Mouse (Mus musculus): ENCODE results near the gene Fads2. TPM values are rescaled to one million over a fixed set of nuclear protein-coding genes. Genes with fewer than 3 reads are reported as not detected.

Fads2 gene
- polyA plus RNA-seq, 1 experiment from 2014 or later: 171 TPM

DNA sequence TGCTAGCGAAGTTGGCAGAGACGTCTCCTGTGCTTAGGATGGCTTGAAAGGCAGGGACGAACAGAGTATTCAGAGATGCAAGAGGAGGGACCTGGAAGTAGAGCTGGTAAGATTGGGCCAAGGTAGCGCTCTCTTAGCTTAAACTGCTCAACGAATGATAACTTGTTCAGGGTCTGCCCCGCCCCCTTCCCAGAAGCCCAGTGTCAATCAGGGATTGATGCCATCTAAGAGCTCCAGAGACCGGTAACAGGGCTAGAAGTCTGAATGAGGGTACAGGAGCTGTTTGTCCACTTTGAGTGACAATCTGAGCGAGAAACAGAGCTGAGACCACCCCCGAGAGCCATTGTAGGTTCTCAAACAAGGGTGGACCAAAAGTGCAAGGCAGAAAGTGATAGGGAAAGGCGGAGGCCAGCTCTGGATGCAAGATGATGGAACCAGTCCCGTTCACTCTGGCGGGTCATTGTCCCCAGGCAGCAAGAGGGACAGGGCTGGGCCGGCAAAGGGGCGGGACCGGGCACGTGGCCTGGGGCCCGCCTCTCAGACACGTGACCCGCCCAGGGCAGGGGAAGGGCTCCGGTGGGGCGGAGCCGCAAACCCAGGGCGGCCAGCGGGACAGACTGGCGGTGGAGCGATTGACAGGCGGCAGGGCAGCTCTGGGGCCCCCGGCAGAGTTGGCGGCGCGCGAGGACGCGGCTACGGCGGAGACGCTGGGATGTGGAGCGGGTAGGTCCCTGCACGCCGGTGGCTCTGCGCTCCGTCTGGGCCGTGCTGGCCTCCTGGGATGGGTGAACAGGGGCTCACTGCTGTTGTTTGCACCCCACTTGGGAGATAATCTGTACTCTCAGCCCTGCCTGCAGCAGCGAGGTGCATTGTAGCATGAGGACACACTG is 83.7 kb downstream of the Fads2 start:
- 0 out of 2 replicates have a peak overlapping the region, but pooled peaks have one; percentile 16 for H3K27ac ChIP-seq (ENCODE audit: low read length)
- H3K36me3 ChIP-seq (ENCODE audit: control insufficient read depth, insufficient read depth): no peaks in the 10 kb centered on the region
- H3K4me3 ChIP-seq (replicated peaks; ENCODE audit: low read length): peak overlapping the region; percentile 62
- H3K4me1 ChIP-seq (replicated peaks; ENCODE audit: control insufficient read depth, insufficient read depth, low read length): peaks cover 14% of the 10 kb centered on the region
- H3K9ac ChIP-seq (replicated peaks; ENCODE audit: low read depth, low read length): peak overlapping the region; percentile 75
- no peaks in the 10 kb centered on the region for H3K9me3 ChIP-seq (ENCODE audit: control insufficient read depth, low read length)
- H3K4me2 ChIP-seq (ENCODE audit: low read length): peak overlapping the region; percentile 93
- peak; percentile 95 for ATAC-seq
- WGBS: 4% methylated on average over 43 of the region's 44 CpGs
- H3K27me3 ChIP-seq (replicated peaks; ENCODE audit: control insufficient read depth, insufficient read depth, low read length): no peaks in the 10 kb centered on the region

DNA sequence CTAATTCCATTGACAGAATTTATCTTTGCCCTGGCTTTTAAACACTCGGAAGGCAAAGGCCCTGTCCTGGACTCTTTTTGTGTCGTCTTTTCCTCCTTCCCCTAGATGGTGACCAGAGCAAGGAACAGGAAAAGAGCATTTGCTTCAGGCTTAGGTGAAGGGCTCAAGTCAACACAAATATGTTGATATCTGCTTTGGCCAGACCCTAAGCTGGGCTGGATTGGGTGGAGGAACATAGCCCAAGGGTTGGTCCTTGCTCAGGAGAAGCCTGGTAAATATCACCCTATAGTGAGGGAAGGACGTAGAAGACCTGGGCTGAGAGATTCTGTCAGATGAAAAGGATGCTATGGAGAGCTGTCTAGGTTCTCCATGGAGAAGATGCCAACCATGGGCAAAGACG is 85.4 kb downstream of the Fads2 start:
- Histone ChIP-seq H3K36me3 (ENCODE audit: control insufficient read depth, insufficient read depth) (no peaks in the 10 kb centered on the region), H3K27ac (ENCODE audit: low read length) (no peak overlapping the region), H3K4me1 (replicated peaks; ENCODE audit: control insufficient read depth, insufficient read depth, low read length) (peaks cover 14% of the 10 kb centered on the region), H3K9me3 (ENCODE audit: control insufficient read depth, low read length) (no peaks in the 10 kb centered on the region), H3K9ac (replicated peaks; ENCODE audit: low read depth, low read length) (no peak overlapping the region), H3K27me3 (replicated peaks; ENCODE audit: control insufficient read depth, insufficient read depth, low read length) (no peaks in the 10 kb centered on the region), H3K4me3 (replicated peaks; ENCODE audit: low read length) (no peak overlapping the region), H3K4me2 (ENCODE audit: low read length) (no peak overlapping the region)
- ATAC-seq: no peak
- 89% methylated on average over 4 of the region's 4 CpGs for WGBS

DNA sequence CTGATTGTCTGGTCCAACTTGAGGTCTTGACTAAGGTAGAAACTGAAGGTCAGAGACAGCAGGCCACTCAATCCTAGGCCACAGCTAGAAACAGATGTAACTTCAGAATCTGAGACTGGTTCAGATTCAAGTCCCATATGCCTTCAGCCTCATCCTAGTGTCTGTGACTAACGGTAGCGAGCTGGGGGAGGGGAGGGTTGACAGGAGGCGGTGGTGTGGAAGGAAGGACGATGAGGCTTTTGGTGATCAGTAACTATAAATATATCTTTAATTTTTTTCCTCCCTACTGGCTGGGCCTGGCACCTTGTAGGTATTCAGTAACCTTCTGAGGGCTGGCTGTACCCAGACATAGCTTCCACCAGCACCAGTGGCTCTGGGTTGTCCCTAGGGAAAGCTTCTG is 86.1 kb downstream of the Fads2 start:
- Histone ChIP-seq H3K9me3 (ENCODE audit: control insufficient read depth, low read length) (no peaks in the 10 kb centered on the region), H3K36me3 (ENCODE audit: control insufficient read depth, insufficient read depth) (no peaks in the 10 kb centered on the region), H3K4me2 (ENCODE audit: low read length) (no peak overlapping the region), H3K9ac (replicated peaks; ENCODE audit: low read depth, low read length) (no peak overlapping the region), H3K4me1 (replicated peaks; ENCODE audit: control insufficient read depth, insufficient read depth, low read length) (peaks cover 14% of the 10 kb centered on the region), H3K27ac (ENCODE audit: low read length) (no peak overlapping the region), H3K27me3 (replicated peaks; ENCODE audit: control insufficient read depth, insufficient read depth, low read length) (no peaks in the 10 kb centered on the region), H3K4me3 (replicated peaks; ENCODE audit: low read length) (no peak overlapping the region)
- 87% methylated on average over 4 of the region's 4 CpGs for WGBS
- no peak for ATAC-seq

GRCm38 (mm10) chr19:10014824-10015223 is 86.7 kb downstream of the Fads2 start:
- Histone ChIP-seq H3K36me3 (ENCODE audit: control insufficient read depth, insufficient read depth) (no peaks in the 10 kb centered on the region), H3K4me2 (ENCODE audit: low read length) (no peak overlapping the region)

DNA sequence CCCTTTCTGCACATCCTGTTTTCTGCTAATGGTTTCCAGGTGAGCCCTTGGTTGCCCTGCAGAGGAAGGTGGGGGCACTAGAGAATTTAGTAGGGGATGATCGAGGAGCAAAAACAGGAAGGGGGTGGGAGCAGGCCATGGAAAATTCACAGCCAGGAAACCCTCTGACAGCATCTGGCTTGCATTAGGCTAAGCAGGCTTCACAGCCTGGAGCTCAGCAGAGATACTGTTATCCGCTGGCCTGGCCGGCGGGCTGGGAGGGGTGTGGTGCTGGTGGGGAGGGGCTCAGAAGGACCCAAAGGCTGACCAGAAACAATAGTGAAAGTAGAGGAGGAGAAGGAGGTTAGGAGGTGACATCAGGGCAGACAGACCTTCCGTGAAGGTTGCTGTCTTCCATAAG is 87.6 kb downstream of the Fads2 start:
- ATAC-seq: no peak
- Histone ChIP-seq H3K27me3 (replicated peaks; ENCODE audit: control insufficient read depth, insufficient read depth, low read length) (no peaks in the 10 kb centered on the region), H3K4me3 (replicated peaks; ENCODE audit: low read length) (no peak overlapping the region), H3K36me3 (ENCODE audit: control insufficient read depth, insufficient read depth) (no peaks in the 10 kb centered on the region), H3K9ac (replicated peaks; ENCODE audit: low read depth, low read length) (no peak overlapping the region), H3K9me3 (ENCODE audit: control insufficient read depth, low read length) (no peaks in the 10 kb centered on the region), H3K4me1 (replicated peaks; ENCODE audit: control insufficient read depth, insufficient read depth, low read length) (peaks cover 9% of the 10 kb centered on the region), H3K4me2 (ENCODE audit: low read length) (no peak overlapping the region), H3K27ac (ENCODE audit: low read length) (no peak overlapping the region)
- 81% methylated on average over 5 of the region's 5 CpGs for WGBS

More at GRCm38 (mm10) chr19:10014824-10015223, 86.7 kb downstream of the Fads2 start:
- WGBS: 81% methylated on average over 13 of the region's 13 CpGs
- H3K27me3 ChIP-seq (replicated peaks; ENCODE audit: control insufficient read depth, insufficient read depth, low read length): no peaks in the 10 kb centered on the region
- H3K4me3 ChIP-seq (replicated peaks; ENCODE audit: low read length): no peak overlapping the region
- H3K27ac ChIP-seq (ENCODE audit: low read length): no peak overlapping the region
- H3K9me3 ChIP-seq (ENCODE audit: control insufficient read depth, low read length): no peaks in the 10 kb centered on the region
- peaks cover 14% of the 10 kb centered on the region for H3K4me1 ChIP-seq (replicated peaks; ENCODE audit: control insufficient read depth, insufficient read depth, low read length)
- H3K9ac ChIP-seq (replicated peaks; ENCODE audit: low read depth, low read length): no peak overlapping the region
- no peak for ATAC-seq

DNA sequence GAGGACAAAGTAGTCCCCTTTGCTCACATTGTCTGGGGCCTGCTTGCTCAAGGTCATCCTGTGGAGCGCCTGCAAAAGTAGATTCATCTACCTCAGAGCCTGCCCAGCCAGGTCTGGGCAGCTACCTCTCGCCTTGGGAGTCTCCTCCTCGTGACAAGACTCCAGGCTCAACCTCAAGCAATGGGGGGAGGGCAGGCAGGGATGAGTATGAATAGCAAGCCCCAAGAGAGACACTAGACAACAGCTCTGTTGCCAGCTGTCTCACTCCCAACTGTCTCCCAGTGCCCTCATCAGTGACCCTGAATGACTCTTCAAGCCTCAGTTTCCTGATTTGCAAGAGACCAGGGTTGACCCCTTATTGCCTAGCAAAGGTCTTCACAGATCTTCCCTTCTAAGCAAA is 88.2 kb downstream of the Fads2 start:
- Histone ChIP-seq H3K4me1 (replicated peaks; ENCODE audit: control insufficient read depth, insufficient read depth, low read length) (peaks cover 3% of the 10 kb centered on the region), H3K4me3 (replicated peaks; ENCODE audit: low read length) (no peak overlapping the region), H3K9ac (replicated peaks; ENCODE audit: low read depth, low read length) (no peak overlapping the region), H3K9me3 (ENCODE audit: control insufficient read depth, low read length) (no peaks in the 10 kb centered on the region), H3K36me3 (ENCODE audit: control insufficient read depth, insufficient read depth) (no peaks in the 10 kb centered on the region), H3K27ac (ENCODE audit: low read length) (no peak overlapping the region), H3K4me2 (ENCODE audit: low read length) (no peak overlapping the region), H3K27me3 (replicated peaks; ENCODE audit: control insufficient read depth, insufficient read depth, low read length) (no peaks in the 10 kb centered on the region)
- 56% methylated on average over 3 of the region's 3 CpGs for WGBS
- ATAC-seq: no peak

- no peak overlapping the region for H3K4me2 ChIP-seq (ENCODE audit: low read length)
- no peak overlapping the region for H3K9ac ChIP-seq (replicated peaks; ENCODE audit: low read depth, low read length)
- no peak for ATAC-seq
- no peaks in the 10 kb centered on the region for H3K9me3 ChIP-seq (ENCODE audit: control insufficient read depth, low read length)
- H3K36me3 ChIP-seq (ENCODE audit: control insufficient read depth, insufficient read depth): no peaks in the 10 kb centered on the region
- H3K4me3 ChIP-seq (replicated peaks; ENCODE audit: low read length): no peak overlapping the region
- no peak overlapping the region for H3K27ac ChIP-seq (ENCODE audit: low read length)
- WGBS: 64% methylated on average over 6 of the region's 6 CpGs
- H3K4me1 ChIP-seq (replicated peaks; ENCODE audit: control insufficient read depth, insufficient read depth, low read length): 0 out of 2 replicates have a peak, but pooled peaks cover 1% of the 10 kb centered on the region
- H3K27me3 ChIP-seq (replicated peaks; ENCODE audit: control insufficient read depth, insufficient read depth, low read length): no peaks in the 10 kb centered on the region
Measured at GRCm38 (mm10) chr19:10012827-10013278, 88.7 kb downstream of the Fads2 start.

Other genes with a start within 250 kb of the Fads2 start
- 43.0 and 48.6 TPM in 2 replicates for gene Incenp, start 202.2 kb downstream of the Fads2 start, polyA plus RNA-seq (2015; fragmentation: Nextera tagmentation; extraction: Ambion mirVana)
- 1,497 and 1,681 TPM in 2 replicates for gene Fth1, start 121.1 kb downstream of the Fads2 start, polyA plus RNA-seq (2015; fragmentation: Nextera tagmentation; extraction: Ambion mirVana)
- 1.2 and 1.5 TPM in 2 replicates for gene Best1, start 100.1 kb downstream of the Fads2 start, polyA plus RNA-seq (2015; fragmentation: Nextera tagmentation; extraction: Ambion mirVana)
- 18.0 and 18.4 TPM in 2 replicates for gene Rab3il1, start 100.1 kb downstream of the Fads2 start, polyA plus RNA-seq (2015; fragmentation: Nextera tagmentation; extraction: Ambion mirVana)
- 14.1 and 20.9 TPM in 2 replicates for gene Fads3, start 60.2 kb downstream of the Fads2 start, polyA plus RNA-seq (2015; fragmentation: Nextera tagmentation; extraction: Ambion mirVana)
- 171 and 179 TPM in 2 replicates for gene Fads1, start 81.1 kb upstream of the Fads2 start, polyA plus RNA-seq (2015; fragmentation: Nextera tagmentation; extraction: Ambion mirVana)
- 324 and 352 TPM in 2 replicates for gene Tmem258, start 102.3 kb upstream of the Fads2 start, polyA plus RNA-seq (2015; fragmentation: Nextera tagmentation; extraction: Ambion mirVana)
- 47.4 and 48.9 TPM in 2 replicates for gene Fen1, start 102.4 kb upstream of the Fads2 start, polyA plus RNA-seq (2015; fragmentation: Nextera tagmentation; extraction: Ambion mirVana)
- gene Myrf, start 139.0 kb upstream of the Fads2 start, polyA plus RNA-seq (2015; fragmentation: Nextera tagmentation; extraction: Ambion mirVana): 0.29 and 0.30 TPM in 2 replicates
- gene Dagla, start 203.1 kb upstream of the Fads2 start, polyA plus RNA-seq (2015; fragmentation: Nextera tagmentation; extraction: Ambion mirVana): 8.1 and 8.4 TPM in 2 replicates